Mouse (Mus musculus) hindbrain, embryonic 11.5 days (tissue): ENCODE measurements around the gene Rhd. TPM values are rescaled to one million over a fixed set of nuclear protein-coding genes. Genes with fewer than 3 reads are reported as not detected.

Experiments used
- ATAC-seq: fragments of 200-750 bp; cut with Nextera tagmentation; 2 replicates; pipeline ENCODE4 v1.8.0; 2017; ENCODE audit warnings: mild to moderate bottlenecking, moderate TSS enrichment, moderate library complexity; ENCODE audit not compliant: low FRiP score
- DNase-seq: peaks from one replicate; pipeline ENCODE4 v3.0.0-alpha.2; 2015; ENCODE audit warnings: low spot score
- H3K27ac ChIP-seq: fragments of 300-500 bp; sonication (generic); 2 replicates; pipeline ENCODE4 v1.5.1; 2014; ENCODE audit warnings: mild to moderate bottlenecking, low read depth, low read length
- H3K27me3 ChIP-seq: fragments of 300-500 bp; sonication (generic); 2 replicates; pipeline ENCODE4 v1.6.1; 2014; ENCODE audit warnings: mild to moderate bottlenecking, low read length, moderate library complexity, mixed read lengths; ENCODE audit not compliant: control insufficient read depth, insufficient read depth
- H3K36me3 ChIP-seq: fragments of 300-500 bp; sonication (generic); 2 replicates; pipeline ENCODE4 v1.6.1; 2014; ENCODE audit warnings: mild to moderate bottlenecking, low read length, moderate library complexity, mixed read lengths; ENCODE audit not compliant: control insufficient read depth, insufficient read depth
- H3K4me1 ChIP-seq: fragments of 300-500 bp; sonication (generic); replicated peaks from 2 replicates; pipeline ENCODE4 v1.6.1; 2014; ENCODE audit warnings: low read length, mixed read lengths; ENCODE audit not compliant: control insufficient read depth, insufficient read depth
- H3K4me2 ChIP-seq: fragments of 300-500 bp; sonication (generic); replicated peaks from 2 replicates; pipeline ENCODE4 v1.6.1; 2014; ENCODE audit warnings: mild to moderate bottlenecking, low read depth, low read length
- H3K4me3 ChIP-seq: fragments of 300-500 bp; sonication (generic); 2 replicates; pipeline ENCODE4 v1.5.1; 2014; ENCODE audit warnings: low read depth, low read length
- H3K9ac ChIP-seq: fragments of 300-500 bp; sonication (generic); 2 replicates; pipeline ENCODE4 v1.6.1; 2014; ENCODE audit warnings: low read depth, low read length
- H3K9me3 ChIP-seq: fragments of 300-500 bp; sonication (generic); 2 replicates; pipeline ENCODE4 v1.6.1; 2016; ENCODE audit warnings: low read length; ENCODE audit not compliant: control insufficient read depth
- WGBS: fragments of 180-500 bp; shearing (Covaris S2); extraction: QIAGEN DNeasy Blood & Tissue Kit; methylation state at CpG from one replicate; pipeline ENCODE4 v1.1.7; 2014; 5-methylcytosine and 5-hydroxymethylcytosine counted together
- polyA plus RNA-seq: library from polyadenylated mRNA; unstranded; fragments of >200 nt; fragmentation: Nextera tagmentation; extraction: Ambion mirVana; gene quantifications from 2 replicates; pipeline ENCODE4 v1.2.1, GENCODE M21; 2014

Rhd gene
- polyA plus RNA-seq, 1 experiment from 2014 or later, result 15.1 TPM

DNA sequence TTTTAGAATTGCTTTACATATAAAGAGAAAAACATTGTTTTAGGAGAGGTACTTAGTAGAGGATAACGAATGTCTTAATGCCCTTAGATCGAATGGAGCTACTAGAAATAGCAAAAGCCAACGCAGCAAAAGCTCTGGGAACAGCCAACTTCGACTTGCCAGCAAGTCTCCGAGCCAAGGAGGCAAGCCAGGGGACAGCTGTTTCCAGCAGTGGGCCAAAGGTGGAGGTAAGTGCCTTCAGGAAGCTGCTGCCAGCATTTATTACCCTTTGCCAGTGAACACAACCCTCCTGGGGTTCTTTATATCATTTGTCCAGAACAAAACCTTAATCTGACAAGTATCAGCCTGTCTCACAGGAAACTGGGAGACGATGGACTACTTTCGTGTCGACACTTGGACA, 60.9 kb downstream of the Rhd start:
- no peak for DNase-seq

DNA sequence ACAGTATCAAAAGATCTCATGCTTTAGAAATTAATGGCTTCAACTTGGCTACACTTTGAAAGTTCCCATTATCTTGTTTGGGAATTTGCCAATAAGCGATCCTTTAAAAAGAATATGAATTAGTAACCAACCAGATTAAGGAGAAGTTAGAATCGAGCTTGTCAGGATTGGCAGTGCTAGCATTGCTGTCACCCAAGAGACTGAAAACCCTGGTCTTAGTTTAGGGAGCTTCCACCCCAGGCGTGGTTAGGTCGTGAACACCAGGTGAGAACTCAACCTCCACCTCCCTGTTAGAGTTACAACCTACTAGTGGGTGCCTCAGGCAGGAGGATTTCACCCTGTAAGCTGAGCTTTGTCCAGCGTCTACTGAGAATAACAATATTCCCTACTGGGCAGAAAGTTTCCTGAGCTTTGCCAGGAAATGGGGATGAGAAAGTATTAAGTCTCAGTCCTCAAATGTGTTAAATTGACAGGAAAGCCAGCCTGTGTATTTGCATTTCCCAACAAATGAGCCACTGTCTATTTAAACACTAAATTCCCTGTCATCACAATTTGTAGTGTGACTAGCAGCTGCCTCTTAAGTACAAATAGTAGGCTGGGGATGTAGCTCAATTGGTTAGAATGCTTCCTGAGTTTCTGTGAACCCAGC, 63.6 kb downstream of the Rhd start:
- Histone ChIP-seq H3K9ac (no peak overlapping the region), H3K4me1 (peaks cover 4% of the 10 kb centered on the region; the same call in 1 of the 2 replicates), H3K36me3 (peaks cover 4% of the 10 kb centered on the region; the same call in 1 of the 2 replicates), H3K27me3 (no peaks in the 10 kb centered on the region), H3K9me3 (no peaks in the 10 kb centered on the region), H3K27ac (no peak overlapping the region), H3K4me2 (no peak overlapping the region), H3K4me3 (no peak overlapping the region)
- no peak for DNase-seq
- ATAC-seq, result no peak
- WGBS, result 77% methylated on average over 5 of the region's 5 CpGs

More for the DNA sequence above, 60.9 kb downstream of the Rhd start:
- Histone ChIP-seq H3K4me2 (peak overlapping the region; percentile 84; the same call in 1 of the 2 replicates), H3K27me3 (no peaks in the 10 kb centered on the region), H3K36me3 (peaks cover 4% of the 10 kb centered on the region; the same call in 1 of the 2 replicates), H3K4me1 (peaks cover 3% of the 10 kb centered on the region; the same call in 1 of the 2 replicates), H3K9me3 (no peaks in the 10 kb centered on the region), H3K9ac (no peak overlapping the region), H3K27ac (no peak overlapping the region), H3K4me3 (peak overlapping the region; percentile 97; the same call in 1 of the 2 replicates)
- 90% methylated on average over 8 of the region's 8 CpGs for WGBS
- ATAC-seq, result no peak

- WGBS, result 93% methylated on average over 1 of the region's 1 CpGs
- Histone ChIP-seq H3K27me3 (no peaks in the 10 kb centered on the region), H3K4me3 (no peak overlapping the region), H3K4me2 (no peak overlapping the region), H3K27ac (no peak overlapping the region), H3K9ac (no peak overlapping the region), H3K36me3 (peaks cover 4% of the 10 kb centered on the region; the same call in 1 of the 2 replicates), H3K4me1 (peaks cover 4% of the 10 kb centered on the region; the same call in 1 of the 2 replicates), H3K9me3 (no peaks in the 10 kb centered on the region)
- ATAC-seq (no peak), DNase-seq (no peak)
Observed at GRCm38 (mm10) chr4:134928464-134928836, 64.1 kb downstream of the Rhd start.

DNA sequence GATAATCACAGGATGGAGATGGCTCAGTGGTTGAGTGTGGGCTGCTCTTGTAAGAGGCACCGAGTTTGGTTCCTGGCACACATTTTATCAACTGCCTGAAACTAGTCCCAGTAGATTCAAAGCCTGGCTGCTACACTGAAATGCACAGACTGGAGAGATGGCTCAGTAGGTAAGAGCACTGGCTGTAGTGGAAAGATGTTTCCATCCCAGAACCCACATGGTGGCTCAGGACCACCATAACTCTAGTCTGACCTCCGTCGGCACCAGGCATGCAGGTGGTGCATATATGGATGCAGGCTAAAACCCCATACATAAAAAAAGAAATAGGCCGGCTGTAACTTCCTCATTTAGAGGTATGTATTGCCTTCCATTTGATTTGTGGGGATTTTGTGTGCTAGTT, 65.2 kb downstream of the Rhd start:
- no peaks in the 10 kb centered on the region for H3K27me3 ChIP-seq
- peaks cover 7% of the 10 kb centered on the region for H3K36me3 ChIP-seq
- no peak overlapping the region for H3K9ac ChIP-seq
- peaks cover 4% of the 10 kb centered on the region; the same call in 1 of the 2 replicates for H3K4me1 ChIP-seq
- no peak overlapping the region for H3K4me3 ChIP-seq
- DNase-seq (no peak), ATAC-seq (no peak)
- H3K27ac ChIP-seq, result no peak overlapping the region
- no peak overlapping the region for H3K4me2 ChIP-seq
- no peaks in the 10 kb centered on the region for H3K9me3 ChIP-seq
- WGBS, result 89% methylated on average over 4 of the region's 4 CpGs

- Histone ChIP-seq H3K4me1 (peaks cover 4% of the 10 kb centered on the region; the same call in 1 of the 2 replicates), H3K9me3 (no peaks in the 10 kb centered on the region), H3K4me2 (peak overlapping the region; percentile 45), H3K4me3 (peak overlapping the region; percentile 97), H3K27me3 (no peaks in the 10 kb centered on the region), H3K27ac (no peak overlapping the region), H3K36me3 (peaks cover 7% of the 10 kb centered on the region), H3K9ac (peak overlapping the region; percentile 5; the same call in 1 of the 2 replicates)
- DNase-seq (no peak), ATAC-seq (no peak)
- WGBS, result 31% methylated on average over 9 of the region's 9 CpGs
Observed at GRCm38 (mm10) chr4:134930190-134930589, 65.9 kb downstream of the Rhd start.

DNA sequence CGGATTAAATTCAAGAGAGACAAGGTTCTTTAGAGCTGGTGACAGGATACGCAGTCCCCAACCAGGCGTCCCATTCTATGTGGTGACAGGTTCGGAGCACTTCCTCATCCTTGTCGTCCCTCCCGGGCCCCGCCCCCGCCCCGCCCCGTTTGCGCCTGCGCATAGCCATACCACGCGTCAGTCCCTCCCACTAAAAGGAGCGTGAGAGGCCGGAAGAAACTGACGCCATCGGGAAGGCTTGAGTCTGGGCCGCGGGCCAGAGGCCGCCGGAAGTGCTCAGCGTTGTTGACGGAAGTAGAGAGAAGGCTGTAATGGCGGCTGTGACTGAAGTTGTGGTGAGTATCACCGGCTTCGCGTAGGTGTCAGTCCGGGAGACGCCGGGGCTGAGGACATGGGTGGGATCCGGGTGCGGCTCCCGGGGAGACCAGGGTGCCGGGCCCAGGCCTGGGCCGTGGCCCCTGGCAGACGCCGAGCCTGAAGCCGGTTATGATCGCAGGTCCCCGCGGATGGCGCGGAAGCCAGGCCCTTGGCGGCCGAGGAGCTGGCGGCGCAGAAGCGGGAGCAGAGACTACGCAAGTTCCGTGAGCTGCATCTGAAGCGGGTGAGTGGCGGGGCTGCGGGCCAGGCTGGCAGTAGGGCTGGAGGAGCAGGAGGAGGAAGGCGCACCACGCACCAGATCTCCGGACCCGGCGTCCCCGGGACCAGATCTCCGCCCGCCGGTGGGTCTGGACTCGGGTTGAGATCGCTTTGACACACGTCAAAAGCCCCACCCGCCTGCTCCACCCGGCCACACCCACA, 66.5 kb downstream of the Rhd start, which contains the start of gene Syf2:
TSS of gene Syf2 (plus strand) at position 215 of the 798 bp plus-strand sequence.
- H3K4me2 ChIP-seq, result peak within 1 kb of the TSS; percentile 83
- under 1% methylated on average over 68 of the region's 68 CpGs for WGBS
- peaks cover 6% of the 10 kb centered on the region for H3K36me3 ChIP-seq

DNA sequence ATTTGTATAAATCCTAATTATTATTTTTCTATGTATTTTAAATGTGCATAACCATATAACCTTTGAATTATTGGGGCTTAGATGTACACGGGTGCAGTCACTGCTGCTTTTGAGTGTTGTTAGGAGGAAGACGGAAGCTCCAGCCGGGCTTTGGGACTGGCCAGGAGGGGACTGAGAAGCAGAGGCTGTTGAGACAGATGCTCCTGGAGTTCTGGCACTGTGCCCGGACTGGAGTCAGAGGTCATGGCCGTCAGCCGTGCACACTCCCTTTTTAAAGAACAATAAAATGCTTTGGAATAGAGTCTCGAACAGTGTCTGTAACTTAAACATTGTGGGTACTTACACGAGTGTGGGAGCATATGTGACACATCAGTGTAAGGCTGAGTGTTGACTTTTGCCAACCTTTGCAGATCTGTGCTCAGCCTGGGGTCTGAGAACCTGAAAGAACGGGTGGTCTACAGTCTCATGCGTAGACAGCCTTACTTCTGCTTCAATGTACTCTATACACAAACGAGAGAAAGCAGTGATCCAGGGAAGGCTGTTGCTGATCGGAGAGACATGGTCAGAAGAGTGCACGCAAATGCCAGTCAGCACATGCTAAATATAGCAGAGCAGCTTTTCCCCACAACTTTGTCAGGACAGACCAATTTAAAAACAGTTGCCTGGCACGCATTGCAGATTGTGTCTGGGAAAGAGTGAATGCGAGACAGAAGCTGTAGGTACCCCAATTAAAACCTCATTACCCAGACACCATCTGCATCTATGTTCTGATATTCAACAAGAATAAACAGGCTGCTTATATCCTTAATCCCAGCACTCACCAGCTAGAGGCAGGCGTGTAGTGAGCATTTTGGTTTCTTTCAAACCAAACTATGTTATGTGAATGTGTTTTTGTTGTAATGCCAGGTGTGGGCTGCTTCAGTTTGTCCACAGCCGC, 73.2 kb downstream of the Rhd start:
- no peaks in the 10 kb centered on the region for H3K27me3 ChIP-seq
- H3K36me3 ChIP-seq, result peaks cover 6% of the 10 kb centered on the region; the same call in 1 of the 2 replicates
- H3K4me1 ChIP-seq, result no peaks in the 10 kb centered on the region
- no peak for ATAC-seq
- WGBS, result 76% methylated on average over 17 of the region's 17 CpGs
- H3K9me3 ChIP-seq, result no peaks in the 10 kb centered on the region
- H3K4me2 ChIP-seq, result no peak overlapping the region
- H3K4me3 ChIP-seq, result no peak overlapping the region
- no peak overlapping the region for H3K9ac ChIP-seq
- no peak overlapping the region for H3K27ac ChIP-seq
- peak; percentile 30 for DNase-seq

More for the DNA sequence above, 66.5 kb downstream of the Rhd start, which contains the start of gene Syf2:
- peak; percentile 96 for DNase-seq
- Histone ChIP-seq H3K9ac (peak within 1 kb of the TSS; percentile 79), H3K27me3 (no peaks in the 10 kb centered on the region), H3K27ac (peak within 1 kb of the TSS; percentile 51; the same call in 1 of the 2 replicates), H3K4me1 (peaks cover 3% of the 10 kb centered on the region; the same call in 1 of the 2 replicates), H3K4me3 (peak within 1 kb of the TSS; percentile 97), H3K9me3 (no peaks in the 10 kb centered on the region)
- peak; percentile 95 for ATAC-seq

DNA sequence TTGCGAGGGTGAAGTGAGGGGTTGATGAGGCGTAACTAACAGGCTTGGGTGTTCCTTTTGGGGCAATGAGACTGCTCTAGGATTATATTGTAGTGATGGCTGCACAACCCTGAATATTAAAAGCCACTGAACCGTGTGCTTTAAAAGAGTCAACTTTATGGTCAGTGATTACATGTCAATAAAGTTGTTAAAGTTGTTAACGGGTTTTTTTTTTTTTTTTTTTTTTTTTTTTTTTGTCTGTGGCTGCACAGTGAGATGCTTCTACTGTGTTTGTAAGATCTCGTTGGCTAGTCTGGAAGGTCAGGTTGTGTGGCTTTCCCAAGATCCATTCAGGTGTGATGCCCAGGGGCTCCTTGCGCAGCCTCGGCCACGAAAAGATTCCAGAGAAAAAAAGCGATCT, 75.6 kb downstream of the Rhd start:
- Histone ChIP-seq H3K4me1 (no peaks in the 10 kb centered on the region), H3K4me2 (no peak overlapping the region), H3K27ac (no peak overlapping the region), H3K9me3 (no peaks in the 10 kb centered on the region), H3K9ac (no peak overlapping the region), H3K4me3 (no peak overlapping the region), H3K36me3 (peaks cover 3% of the 10 kb centered on the region; the same call in 1 of the 2 replicates), H3K27me3 (peaks cover under 1% of the 10 kb centered on the region)
- WGBS, result 60% methylated on average over 9 of the region's 9 CpGs
- DNase-seq, result no peak
- ATAC-seq, result no peak
